Mouse (Mus musculus) liver, embryonic 11.5 days (tissue): ENCODE measurements around the gene Gm49354. TPM values are rescaled to one million over a fixed set of nuclear protein-coding genes. Genes with fewer than 3 reads are reported as not detected.
"Not testable (repeated sequence)": the region's sequence is repeated elsewhere in the genome, so short reads cannot be mapped to it uniquely, and the experiment has no call there.

Experiments used
- ATAC-seq: fragments of 200-750 bp; cut with Nextera tagmentation; replicated peaks from 2 replicates; pipeline ENCODE4 v1.8.0; 2017; ENCODE audit warnings: moderate number of reproducible peaks, mild to moderate bottlenecking, moderate TSS enrichment, moderate library complexity; ENCODE audit not compliant: low FRiP score
- DNase-seq: peaks from one replicate; pipeline ENCODE4 v3.0.0-alpha.2; 2017; ENCODE audit warnings: low spot score
- H3K27ac ChIP-seq: fragments of 300-500 bp; sonication (generic); 2 replicates; pipeline ENCODE4 v1.5.1; 2014; ENCODE audit warnings: mild to moderate bottlenecking, low read depth, low read length, control low read depth
- H3K27me3 ChIP-seq: fragments of 300-500 bp; sonication (generic); replicated peaks from 2 replicates; pipeline ENCODE4 v1.6.1; 2014; ENCODE audit warnings: low read length, mixed read lengths; ENCODE audit not compliant: control insufficient read depth, insufficient read depth
- H3K36me3 ChIP-seq: fragments of 300-500 bp; sonication (generic); 2 replicates; pipeline ENCODE4 v1.6.1; 2014; ENCODE audit warnings: mild to moderate bottlenecking, low read length, moderate library complexity, mixed read lengths; ENCODE audit not compliant: control insufficient read depth, insufficient read depth
- H3K4me1 ChIP-seq: fragments of 300-500 bp; sonication (generic); replicated peaks from 2 replicates; pipeline ENCODE4 v1.6.1; 2014; ENCODE audit warnings: low read length, mixed read lengths; ENCODE audit not compliant: control insufficient read depth, insufficient read depth
- H3K4me2 ChIP-seq: fragments of 300-500 bp; sonication (generic); 2 replicates; pipeline ENCODE4 v1.6.1; 2014; ENCODE audit warnings: mild to moderate bottlenecking, control low read depth, moderate library complexity
- H3K4me3 ChIP-seq: fragments of 300-500 bp; sonication (generic); 2 replicates; pipeline ENCODE4 v1.5.1; 2014; ENCODE audit warnings: low read depth, low read length, control low read depth
- H3K9ac ChIP-seq: fragments of 300-500 bp; sonication (generic); 2 replicates; pipeline ENCODE4 v1.6.1; 2014; ENCODE audit warnings: low read depth, low read length, control low read depth
- H3K9me3 ChIP-seq: fragments of 300-500 bp; sonication (generic); 2 replicates; pipeline ENCODE4 v1.6.1; 2016; ENCODE audit warnings: low read length, inconsistent platforms, mixed read lengths; ENCODE audit not compliant: control insufficient read depth
- WGBS: fragments of 180-500 bp; shearing (Covaris S2); extraction: QIAGEN DNeasy Blood & Tissue Kit; methylation state at CpG from one replicate; pipeline ENCODE4 v1.1.7; 2014; 5-methylcytosine and 5-hydroxymethylcytosine counted together
- polyA plus RNA-seq: library from polyadenylated mRNA; unstranded; fragments of >200 nt; fragmentation: Nextera tagmentation; extraction: Ambion mirVana; gene quantifications from 2 replicates; pipeline ENCODE4 v1.2.1, GENCODE M21; 2014

The Gm49354 gene
- polyA plus RNA-seq, 1 experiment from 2014 or later = not detected

- ATAC-seq = no peak
- Histone ChIP-seq H3K4me3 (no peak overlapping the region), H3K9me3 (no peaks in the 10 kb centered on the region), H3K36me3 (peaks cover 85% of the 10 kb centered on the region), H3K27me3 (no peaks in the 10 kb centered on the region), H3K9ac (no peak overlapping the region), H3K4me2 (no peak overlapping the region), H3K4me1 (peaks cover 13% of the 10 kb centered on the region), H3K27ac (no peak overlapping the region)
- 86% methylated on average over 6 of the region's 6 CpGs for WGBS
- DNase-seq = no peak
Measured at GRCm38 (mm10) chr13:59801000-59801399, 19.0 kb upstream of the Gm49354 start.

DNA sequence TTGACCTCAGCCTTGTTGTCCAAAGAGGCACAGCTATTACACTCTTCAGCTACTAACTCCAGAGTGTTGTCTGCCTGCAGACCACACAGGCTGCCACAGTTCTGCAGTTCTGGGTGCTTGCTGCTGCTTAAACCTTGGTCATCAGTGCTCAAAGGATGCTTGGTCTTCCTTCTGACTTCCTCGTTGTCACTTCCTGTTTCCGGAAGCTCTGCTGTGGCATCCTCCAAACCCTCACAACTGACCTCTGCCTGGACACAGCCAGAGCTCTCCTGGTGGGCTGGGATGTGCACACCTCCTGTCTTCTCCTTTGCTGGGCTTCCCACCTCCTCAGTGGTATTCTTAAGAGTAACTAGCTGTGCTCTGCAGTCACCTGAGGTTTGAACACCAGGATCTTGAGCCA, 18.0 kb upstream of the Gm49354 start:
- Histone ChIP-seq H3K9me3 (no peaks in the 10 kb centered on the region), H3K4me2 (no peak overlapping the region), H3K27me3 (no peaks in the 10 kb centered on the region), H3K4me3 (no peak overlapping the region), H3K36me3 (peaks cover 84% of the 10 kb centered on the region), H3K27ac (no peak overlapping the region), H3K9ac (no peak overlapping the region), H3K4me1 (peaks cover 20% of the 10 kb centered on the region)
- no peak for DNase-seq
- ATAC-seq = no peak
- 62% methylated on average over 2 of the region's 2 CpGs for WGBS

- Histone ChIP-seq H3K27ac (peak overlapping the region; percentile 47; the same call in 1 of the 2 replicates), H3K9ac (no peak overlapping the region; the same call in 1 of the 2 replicates), H3K27me3 (no peaks in the 10 kb centered on the region), H3K4me1 (peaks cover 22% of the 10 kb centered on the region), H3K4me3 (no peak overlapping the region), H3K4me2 (no peak overlapping the region), H3K9me3 (no peaks in the 10 kb centered on the region), H3K36me3 (peaks cover 84% of the 10 kb centered on the region)
- 91% methylated on average over 1 of the region's 1 CpGs for WGBS
- ATAC-seq = no peak
- no peak for DNase-seq
Measured at GRCm38 (mm10) chr13:59798306-59798705, 16.3 kb upstream of the Gm49354 start.

GRCm38 (mm10) chr13:59796466-59796848, 14.4 kb upstream of the Gm49354 start:
- Histone ChIP-seq H3K27ac (peak overlapping the region; percentile 99), H3K9me3 (no peaks in the 10 kb centered on the region), H3K4me1 (peaks cover 22% of the 10 kb centered on the region), H3K9ac (peak overlapping the region; percentile 65), H3K4me3 (no peak overlapping the region), H3K27me3 (no peaks in the 10 kb centered on the region), H3K4me2 (peak overlapping the region; percentile 23), H3K36me3 (peaks cover 82% of the 10 kb centered on the region)
- 91% methylated on average over 9 of the region's 9 CpGs for whole genome bisulfite sequencing
- ATAC-seq (no peak), DNase-seq (no peak)

DNA sequence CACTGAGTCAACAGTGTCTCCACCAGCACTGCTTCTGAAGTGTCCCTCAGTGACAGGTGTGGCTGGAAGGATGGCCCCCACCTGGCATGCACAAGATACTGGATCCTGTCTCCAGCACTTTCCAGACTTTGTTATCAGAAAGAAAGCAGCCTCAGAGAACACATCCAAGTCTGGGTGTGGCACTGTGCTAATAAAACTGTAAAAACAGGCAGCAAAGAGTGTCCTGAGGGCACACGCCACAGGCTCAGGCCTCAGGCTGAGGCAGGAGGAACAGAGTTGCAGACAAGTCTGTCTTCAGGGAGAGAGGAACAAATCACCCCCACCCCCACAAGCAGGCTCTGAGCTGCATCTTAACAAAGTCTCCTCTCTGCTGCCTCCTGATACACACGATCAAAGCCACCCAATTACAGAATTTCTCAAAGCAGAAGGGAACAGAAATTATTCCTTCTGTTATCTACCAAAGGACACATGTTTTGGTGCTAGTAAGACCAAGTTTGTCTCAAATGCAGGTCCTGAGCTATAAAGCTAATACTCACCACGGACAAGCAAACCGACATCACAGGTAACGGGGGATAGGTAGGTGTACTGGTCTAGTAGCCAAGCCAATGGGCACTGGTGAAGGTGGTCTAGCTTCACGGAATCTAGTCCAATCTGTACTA, 13.9 kb upstream of the Gm49354 start:
- Histone ChIP-seq H3K9me3 (no peaks in the 10 kb centered on the region), H3K27ac (peak overlapping the region; percentile 99), H3K36me3 (peaks cover 81% of the 10 kb centered on the region), H3K27me3 (no peaks in the 10 kb centered on the region), H3K4me1 (peaks cover 22% of the 10 kb centered on the region), H3K9ac (peak overlapping the region; percentile 65), H3K4me2 (peak overlapping the region; percentile 35), H3K4me3 (no peak overlapping the region)
- 66% methylated on average over 6 of the region's 6 CpGs for WGBS
- ATAC-seq (peak; percentile 96), DNase-seq (peak; percentile 34)

- Histone ChIP-seq H3K36me3 (peaks cover 79% of the 10 kb centered on the region), H3K9me3 (no peaks in the 10 kb centered on the region), H3K27ac (peak overlapping the region; percentile 99), H3K4me1 (peaks cover 22% of the 10 kb centered on the region), H3K4me2 (no peak overlapping the region), H3K27me3 (no peaks in the 10 kb centered on the region), H3K9ac (0 out of 2 replicates have a peak overlapping the region, but pooled peaks have one; percentile 27), H3K4me3 (no peak overlapping the region)
- 84% methylated on average over 1 of the region's 1 CpGs for WGBS
- DNase-seq (no peak), ATAC-seq (no peak)
Measured at GRCm38 (mm10) chr13:59794786-59795185, 12.7 kb upstream of the Gm49354 start.

GRCm38 (mm10) chr13:59779744-59780264, 2.2 kb downstream of the Gm49354 start:
- H3K36me3 ChIP-seq = peaks cover 70% of the 10 kb centered on the region
- not testable (repeated sequence) for H3K27me3 ChIP-seq, H3K27ac ChIP-seq, ATAC-seq, H3K4me3 ChIP-seq, DNase-seq, H3K9ac ChIP-seq, H3K4me1 ChIP-seq, H3K4me2 ChIP-seq, H3K9me3 ChIP-seq
- 97% methylated on average over 1 of the region's 1 CpGs for WGBS

DNA sequence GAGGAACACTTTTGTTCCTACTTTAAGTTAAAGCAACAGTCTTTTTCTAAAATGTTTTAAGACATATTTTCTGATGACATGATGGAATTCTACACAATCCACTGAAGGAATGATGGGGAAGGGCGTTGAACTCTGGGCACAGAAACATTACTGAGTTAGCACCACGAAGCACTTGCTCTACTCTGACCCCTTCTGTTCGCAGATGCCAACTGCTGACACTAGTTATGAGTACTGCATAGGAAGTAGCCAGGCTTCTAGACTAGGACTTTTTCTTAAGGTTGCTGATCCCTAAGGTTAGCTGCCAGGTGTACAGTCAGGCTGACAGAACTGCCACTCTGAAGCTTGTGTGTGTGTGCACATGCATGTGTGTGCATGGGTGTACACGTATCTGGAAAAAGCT, 2.8 kb downstream of the Gm49354 start:
- WGBS = 85% methylated on average over 4 of the region's 4 CpGs
- Histone ChIP-seq H3K27me3 (no peaks in the 10 kb centered on the region), H3K27ac (no peak overlapping the region), H3K4me3 (no peak overlapping the region), H3K4me1 (no peaks in the 10 kb centered on the region), H3K4me2 (no peak overlapping the region), H3K36me3 (peaks cover 67% of the 10 kb centered on the region), H3K9me3 (no peaks in the 10 kb centered on the region), H3K9ac (no peak overlapping the region)
- no peak for DNase-seq
- ATAC-seq = peak; percentile 37; the same call in 1 of the 2 replicates

- peaks cover 16% of the 10 kb centered on the region for H3K4me1 ChIP-seq
- H3K27ac ChIP-seq = no peak overlapping the region
- no peak overlapping the region for H3K9ac ChIP-seq
- no peak overlapping the region for H3K4me2 ChIP-seq
- no peaks in the 10 kb centered on the region for H3K27me3 ChIP-seq
- WGBS = 88% methylated on average over 3 of the region's 3 CpGs
- no peak overlapping the region for H3K4me3 ChIP-seq
- no peaks in the 10 kb centered on the region for H3K9me3 ChIP-seq
- ATAC-seq (no peak), DNase-seq (no peak)
- H3K36me3 ChIP-seq = peaks cover 39% of the 10 kb centered on the region
Measured at GRCm38 (mm10) chr13:59775168-59775567, 6.9 kb downstream of the Gm49354 start.
